24 mouse cellular contexts compared by ENCODE assay signal in genomic region chr3:42153372-42153771, GRCm38 (mm10).
DNase-seq lines count a peak whose midpoint lies in the region; ATAC-seq and TF ChIP-seq lines count a peak whose summit lies in the region.
"Had no signal": no experiment of that assay in that cellular context is flagged by ENCODE, and none has a peak within 500 bp of the region (broad histone marks: within the 10 kb centered on the region; RNA-seq: fewer than 3 reads in every experiment).

No protein-coding gene starts in this region.

- WGBS in forebrain, embryonic 14.5 days, result 57% methylated on average over 3 of the region's 3 CpGs
- WGBS in forebrain, postnatal 0 days, result 64% methylated on average over 3 of the region's 3 CpGs

- in situ Hi-C loops in CH12.LX (cut with MboI; ENCODE audit: low pct_ligation_motif_present, low pct_unique_long_range_greater_than_20kb, low sequenced_read_pairs), result no loop called here

- TF ChIP-seq EP300 in CH12.LX (IDR thresholded peaks at IDR 0.05; ENCODE audit: low read length), result no peak

- TF ChIP-seq POLR2A in CH12.LX (IDR thresholded peaks at IDR 0.05; ENCODE audit: low read depth, low read length), result no peak

- H3K27me3 ChIP-seq in forebrain, embryonic 14.5 days (replicated peaks; ENCODE audit: control insufficient read depth, insufficient read depth, low read length), result peaks cover 3% of the 10 kb centered on the region
- no peaks in the 10 kb centered on the region for H3K27me3 ChIP-seq in forebrain, postnatal 0 days (ENCODE audit: insufficient read depth, low read length)
- no peaks in the 10 kb centered on the region for H3K27me3 ChIP-seq in CH12.LX (replicated peaks)
- H3K27me3 ChIP-seq: embryonic facial prominence, embryonic 12.5 days; embryonic facial prominence, embryonic 15.5 days; heart, embryonic 12.5 days; heart, embryonic 15.5 days; hindbrain, embryonic 12.5 days had no signal

- TF ChIP-seq RAD21 in CH12.LX (IDR thresholded peaks at IDR 0.05; ENCODE audit: low read depth, low read length), result no peak

- dilution Hi-C loops in CH12.LX (cut with MboI; ENCODE audit: extremely low pct_ligation_motif_present, extremely low pct_unique_long_range_greater_than_20kb, low sequenced_read_pairs), result no loop called here

- no peak overlapping the region for H3K9ac ChIP-seq in forebrain, embryonic 14.5 days (ENCODE audit: low read length)
- no peak overlapping the region for H3K9ac ChIP-seq in forebrain, postnatal 0 days
- no peak overlapping the region for H3K9ac ChIP-seq in CH12.LX (ENCODE audit: insufficient read depth, low read depth)
- H3K9ac ChIP-seq: embryonic facial prominence, embryonic 12.5 days; embryonic facial prominence, embryonic 15.5 days; heart, embryonic 12.5 days; heart, embryonic 15.5 days; hindbrain, embryonic 12.5 days had no signal

- no peak for TF ChIP-seq CTCF in forebrain, postnatal 0 days (IDR thresholded peaks at IDR 0.05; ENCODE audit: low read depth)
- TF ChIP-seq CTCF in CH12.LX (conservative IDR thresholded peaks at IDR 0.05 in 1 of 2, IDR thresholded peaks at IDR 0.05 in 1 of 2; ENCODE audit: low read depth in 2 of 2, low read length in 2 of 2), result no peak

- no peaks in the 10 kb centered on the region for H3K9me3 ChIP-seq in forebrain, embryonic 14.5 days (replicated peaks; ENCODE audit: control insufficient read depth, low read length)
- no peaks in the 10 kb centered on the region for H3K9me3 ChIP-seq in forebrain, postnatal 0 days (ENCODE audit: low read length)
- H3K9me3 ChIP-seq in CH12.LX (replicated peaks; ENCODE audit: low read length), result no peaks in the 10 kb centered on the region
- H3K9me3 ChIP-seq: embryonic facial prominence, embryonic 12.5 days; embryonic facial prominence, embryonic 15.5 days; G1E; heart, embryonic 12.5 days; heart, embryonic 15.5 days; hindbrain, embryonic 12.5 days had no signal

- H3K79me2 ChIP-seq in CH12.LX (replicated peaks; ENCODE audit: control insufficient read depth, extremely low read depth, insufficient read depth, poor library complexity, severe bottlenecking), result no peaks in the 10 kb centered on the region

- peaks cover 7% of the 10 kb centered on the region for H3K4me1 ChIP-seq in forebrain, embryonic 14.5 days (ENCODE audit: control insufficient read depth, insufficient read depth, low read length)
- no peaks in the 10 kb centered on the region for H3K4me1 ChIP-seq in forebrain, postnatal 0 days (ENCODE audit: insufficient read depth)
- H3K4me1 ChIP-seq in CH12.LX (ENCODE audit: control insufficient read depth in 1 of 2, insufficient read depth in 2 of 2), result peaks cover 3 to 12% of the 10 kb centered on the region in 2 experiments; a peak in 3 of 4 replicates
- H3K4me1 ChIP-seq: embryonic facial prominence, embryonic 12.5 days; embryonic facial prominence, embryonic 15.5 days; heart, embryonic 12.5 days; heart, embryonic 15.5 days; hindbrain, embryonic 12.5 days had no signal

- H3K27ac ChIP-seq in forebrain, embryonic 14.5 days (ENCODE audit: low read depth, low read length), result no peak overlapping the region
- no peak overlapping the region for H3K27ac ChIP-seq in forebrain, postnatal 0 days (ENCODE audit: low read depth, low read length)
- H3K27ac ChIP-seq in CH12.LX (ENCODE audit: insufficient read depth, low read depth), result no peak overlapping the region
- H3K27ac ChIP-seq: embryonic facial prominence, embryonic 12.5 days; embryonic facial prominence, embryonic 15.5 days; heart, embryonic 15.5 days; hindbrain, embryonic 12.5 days had no signal

- H3K4me2 ChIP-seq in forebrain, embryonic 14.5 days (ENCODE audit: low read length), result no peak overlapping the region
- H3K4me2 ChIP-seq in forebrain, postnatal 0 days (ENCODE audit: low read depth), result no peak overlapping the region
- peak overlapping the region; percentile 61; the same call in 1 of the 2 replicates for H3K4me2 ChIP-seq in CH12.LX (ENCODE audit: insufficient read depth, low read depth, poor library complexity, severe bottlenecking)
- H3K4me2 ChIP-seq: embryonic facial prominence, embryonic 12.5 days; embryonic facial prominence, embryonic 15.5 days; heart, embryonic 12.5 days; heart, embryonic 15.5 days; hindbrain, embryonic 12.5 days had no signal

- peak; percentile 43 to 59 for DNase-seq in cerebellum, postnatal 10 days
- no peak for DNase-seq in cerebellum, adult 9-11 months
- DNase-seq in forebrain, embryonic 14.5 days (ENCODE audit: low spot score), result no peak
- no peak for DNase-seq in forebrain, postnatal 0 days
- peak; percentile 13 for DNase-seq in left cerebral cortex, postnatal 4 days
- no peak for DNase-seq in left cerebral cortex, postnatal 10 days (ENCODE audit: extremely low spot score in 1 of 2, low spot score in 2 of 2)
- no peak for DNase-seq in CH12.LX (ENCODE audit: extremely low read depth)
- no peak for DNase-seq in kidney, postnatal 36 days
- DNase-seq: adrenal gland, adult 8-10 months; adrenal gland, postnatal 25 days; cerebellum, adult 18-20 months; cerebellum, postnatal 25 days; gastrocnemius, postnatal 25 days; heart, adult 18-20 months; heart, postnatal 10 days; heart, postnatal 4 days; kidney, adult 2 months had no signal

- H3K36me3 ChIP-seq in forebrain, embryonic 14.5 days (ENCODE audit: control insufficient read depth, insufficient read depth, low read length), result no peaks in the 10 kb centered on the region
- H3K36me3 ChIP-seq in forebrain, postnatal 0 days (ENCODE audit: insufficient read depth), result no peaks in the 10 kb centered on the region
- H3K36me3 ChIP-seq in CH12.LX (replicated peaks in 1 of 2; ENCODE audit: control insufficient read depth in 1 of 2, insufficient read depth in 1 of 2, low read length in 1 of 2), result no peaks in the 10 kb centered on the region
- H3K36me3 ChIP-seq: embryonic facial prominence, embryonic 12.5 days; embryonic facial prominence, embryonic 15.5 days; G1E; heart, embryonic 12.5 days; heart, embryonic 15.5 days; hindbrain, embryonic 12.5 days had no signal

- intact Hi-C loops in left cerebral cortex, postnatal 4 days (cut with DNase I), result no loop called here
- intact Hi-C loops in left cerebral cortex, postnatal 10 days (cut with DNase I), result no loop called here

- ATAC-seq in forebrain, embryonic 14.5 days, result peak; percentile 12; the same call in 1 of the 2 replicates
- no peak for ATAC-seq in forebrain, postnatal 0 days
- ATAC-seq: intestine, postnatal 0 days had no signal

- H3K4me3 ChIP-seq in forebrain, embryonic 14.5 days (ENCODE audit: low read depth, low read length), result no peak overlapping the region
- no peak overlapping the region for H3K4me3 ChIP-seq in forebrain, postnatal 0 days (ENCODE audit: low read depth, low read length)
- no peak overlapping the region for H3K4me3 ChIP-seq in CH12.LX (replicated peaks in 1 of 3; ENCODE audit: low read depth in 2 of 3, low read length in 2 of 3, poor library complexity in 1 of 3)
- H3K4me3 ChIP-seq: embryonic facial prominence, embryonic 12.5 days; embryonic facial prominence, embryonic 15.5 days; heart, embryonic 12.5 days; heart, embryonic 15.5 days; hindbrain, embryonic 12.5 days had no signal

TF ChIP-seq in CH12.LX, 34 proteins besides CTCF, POLR2A, EP300 and RAD21:
- TF ChIP-seq NELFE (IDR thresholded peaks at IDR 0.05; ENCODE audit: low read depth, low read length), result no peak
- no peak for TF ChIP-seq USF1 (IDR thresholded peaks at IDR 0.05; ENCODE audit: low read depth, low read length)
- no peak for TF ChIP-seq ELF1 (IDR thresholded peaks at IDR 0.05; ENCODE audit: low read depth, low read length)
- no peak for TF ChIP-seq CHD1 (IDR thresholded peaks at IDR 0.05; ENCODE audit: low read depth, low read length)
- TF ChIP-seq PAX5 (IDR thresholded peaks at IDR 0.05; ENCODE audit: low read length), result no peak
- TF ChIP-seq GABPA (IDR thresholded peaks at IDR 0.05; ENCODE audit: insufficient replicate concordance, low read depth, low read length), result no peak
- TF ChIP-seq TCF12 (IDR thresholded peaks at IDR 0.05; ENCODE audit: low read depth, low read length), result no peak
- no peak for TF ChIP-seq MXI1 (IDR thresholded peaks at IDR 0.05; ENCODE audit: low read depth, low read length)
- TF ChIP-seq NRF1 (IDR thresholded peaks at IDR 0.05; ENCODE audit: low read depth, low read length), result no peak
- no peak for TF ChIP-seq RCOR1 (conservative IDR thresholded peaks at IDR 0.05; ENCODE audit: low read depth, low read length)
- no peak for TF ChIP-seq SMC3 (IDR thresholded peaks at IDR 0.05; ENCODE audit: low read depth, low read length)
- no peak for TF ChIP-seq USF2 (conservative IDR thresholded peaks at IDR 0.05; ENCODE audit: low read depth, low read length)
- no peak for TF ChIP-seq HCFC1 (IDR thresholded peaks at IDR 0.05; ENCODE audit: low read depth, low read length)
- no peak for TF ChIP-seq MAFK (IDR thresholded peaks at IDR 0.05; ENCODE audit: insufficient replicate concordance, low read length)
- no peak for TF ChIP-seq POLR2AphosphoS2 (IDR thresholded peaks at IDR 0.05; ENCODE audit: low read depth, low read length)
- TF ChIP-seq ZC3H11A (IDR thresholded peaks at IDR 0.05; ENCODE audit: low read depth, low read length), result no peak

Comparison
In these comparisons a context has a peak if more than half of its experiments do, and no peak if none do; other contexts are left out.
1. DNase-seq: peak in cerebellum, postnatal 10 days (2 of 2) and left cerebral cortex, postnatal 4 days (single experiment); none in cerebellum, adult 9-11 months (single experiment), forebrain, embryonic 14.5 days (single experiment), forebrain, postnatal 0 days (single experiment), left cerebral cortex, postnatal 10 days (0 of 2), CH12.LX (single experiment) and kidney, postnatal 36 days (0 of 2).